12 mouse cellular contexts compared by ENCODE assay signal in the genomic region with DNA sequence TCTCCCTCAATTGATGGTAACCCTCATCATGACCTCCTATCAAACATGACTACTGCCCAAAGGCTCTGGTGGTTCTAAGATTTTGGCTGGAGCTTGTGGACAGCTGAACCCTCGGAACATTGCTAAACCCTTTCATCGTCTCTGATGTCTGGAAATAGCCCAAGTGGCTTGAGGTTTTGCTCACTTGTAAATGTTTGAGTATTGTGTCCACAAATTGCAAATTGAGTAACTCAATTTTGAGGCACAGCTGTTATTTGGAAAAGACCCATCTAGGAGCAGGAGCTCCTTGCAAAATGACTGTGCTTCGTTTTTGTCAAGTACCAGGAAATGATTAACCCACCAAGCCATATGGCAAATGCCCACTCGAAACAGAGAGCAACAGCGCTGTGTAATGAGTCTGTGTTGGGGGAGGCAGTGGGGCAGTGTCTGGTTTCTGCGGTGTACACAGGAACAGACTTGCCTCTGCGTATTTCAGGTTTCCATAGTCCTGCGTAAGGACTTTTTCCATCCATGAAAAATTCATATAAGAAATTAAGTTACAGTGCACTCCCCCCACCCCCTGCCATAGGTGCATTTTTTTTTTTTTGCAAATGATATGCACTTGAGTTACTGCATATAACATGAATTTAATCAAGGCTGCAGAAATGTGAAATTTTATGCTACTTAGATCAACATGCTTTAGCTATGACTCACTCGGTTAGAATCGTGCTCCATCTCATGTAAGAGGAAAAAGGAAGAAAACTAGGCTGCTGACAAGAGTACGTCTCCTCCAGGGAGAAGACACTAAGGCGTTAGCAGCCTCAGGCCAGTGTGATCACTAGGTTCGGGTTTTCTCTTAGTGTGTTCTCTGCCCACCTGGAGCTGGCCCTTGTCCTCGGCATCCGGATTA. TPM values are rescaled to one million over a fixed set of nuclear protein-coding genes. Genes with fewer than 3 reads are reported as not detected.
DNase-seq lines count a peak whose midpoint lies in the region; ATAC-seq and TF ChIP-seq lines count a peak whose summit lies in the region.
"Had no signal": no experiment of that assay in that cellular context is flagged by ENCODE, and none has a peak within 500 bp of the region (broad histone marks: within the 10 kb centered on the region; RNA-seq: fewer than 3 reads in every experiment).

No protein-coding gene starts in this region.

- no peak for TF ChIP-seq EP300 in lung, postnatal 0 days (IDR thresholded peaks at IDR 0.05)

- peak; percentile 63 for ATAC-seq in lung, postnatal 0 days
- ATAC-seq in midbrain, embryonic 11.5 days (ENCODE audit: low FRiP score) = no peak
- ATAC-seq: liver, embryonic 12.5 days had no signal

- H3K36me3 ChIP-seq in C2C12 (ENCODE audit: control insufficient read depth, insufficient read depth) = no peaks in the 10 kb centered on the region
- no peaks in the 10 kb centered on the region for H3K36me3 ChIP-seq in lung, postnatal 0 days (ENCODE audit: insufficient read depth, low read length)
- H3K36me3 ChIP-seq in midbrain, embryonic 11.5 days (ENCODE audit: control insufficient read depth, insufficient read depth, low read length) = no peaks in the 10 kb centered on the region

- DNase-seq in left cerebral cortex, adult 18-20 months (ENCODE audit: low spot score in 2 of 2) = peak; percentile 56 to 59
- no peak for DNase-seq in left cerebral cortex, postnatal 10 days (ENCODE audit: extremely low spot score in 1 of 2, low spot score in 2 of 2)
- DNase-seq in adipocyte (ENCODE audit: low spot score) = peak; percentile 24
- DNase-seq in lung, postnatal 0 days (ENCODE audit: low spot score) = peak; percentile 65
- no peak for DNase-seq in embryo, embryonic 10.5 days (ENCODE audit: low spot score)
- DNase-seq in midbrain, embryonic 11.5 days (ENCODE audit: low spot score, missing footprints) = no peak
- DNase-seq: adrenal gland, adult 2 months; cerebellum, adult 11 months; kidney, postnatal 36 days had no signal

- no peak overlapping the region for H3K4me2 ChIP-seq in lung, postnatal 0 days (replicated peaks; ENCODE audit: low read depth, low read length)
- no peak overlapping the region for H3K4me2 ChIP-seq in midbrain, embryonic 11.5 days
- H3K4me2 ChIP-seq: liver, embryonic 12.5 days had no signal

- no peak overlapping the region for H3K4me3 ChIP-seq in C2C12 (ENCODE audit: insufficient read depth, poor library complexity, severe bottlenecking)
- no peak overlapping the region for H3K4me3 ChIP-seq in lung, postnatal 0 days (ENCODE audit: low read depth, low read length)
- H3K4me3 ChIP-seq in midbrain, embryonic 11.5 days (ENCODE audit: low read depth, low read length) = no peak overlapping the region
- H3K4me3 ChIP-seq: liver, embryonic 12.5 days had no signal

- intact Hi-C loops in left cerebral cortex, postnatal 10 days (cut with DNase I) = no loop called here

- no peak for TF ChIP-seq CTCF in C2C12 (IDR thresholded peaks at IDR 0.05; ENCODE audit: control insufficient read depth, insufficient read depth, insufficient read length)
- TF ChIP-seq CTCF in lung, postnatal 0 days (IDR thresholded peaks at IDR 0.05) = no peak

- WGBS in lung, postnatal 0 days = 48% methylated on average over 15 of the region's 15 CpGs
- 86% methylated on average over 15 of the region's 15 CpGs for WGBS in midbrain, embryonic 11.5 days

- no peaks in the 10 kb centered on the region for H3K27me3 ChIP-seq in C2C12 (ENCODE audit: control insufficient read depth, insufficient read depth, insufficient read length)
- no peaks in the 10 kb centered on the region for H3K27me3 ChIP-seq in lung, postnatal 0 days (replicated peaks; ENCODE audit: insufficient read depth, low read length)
- H3K27me3 ChIP-seq in midbrain, embryonic 11.5 days (ENCODE audit: control insufficient read depth, insufficient read depth, low read length) = no peaks in the 10 kb centered on the region
- H3K27me3 ChIP-seq: liver, embryonic 12.5 days had no signal

- no peak overlapping the region for H3K27ac ChIP-seq in lung, postnatal 0 days (ENCODE audit: low read length)
- no peak overlapping the region for H3K27ac ChIP-seq in midbrain, embryonic 11.5 days (ENCODE audit: low read depth, low read length)
- H3K27ac ChIP-seq: liver, embryonic 12.5 days had no signal

- H3K79me3 ChIP-seq in C2C12 (ENCODE audit: low read depth) = no peaks in the 10 kb centered on the region

- H3K4me1 ChIP-seq in lung, postnatal 0 days (ENCODE audit: insufficient read depth, low read depth, low read length) = no peaks in the 10 kb centered on the region
- H3K4me1 ChIP-seq in midbrain, embryonic 11.5 days (ENCODE audit: control insufficient read depth, insufficient read depth, low read length) = no peaks in the 10 kb centered on the region

- H3ac ChIP-seq in C2C12 (ENCODE audit: control insufficient read depth, insufficient read length, low read depth) = peak overlapping the region; percentile 22

- no peaks in the 10 kb centered on the region for H3K79me2 ChIP-seq in C2C12 (ENCODE audit: control insufficient read depth, insufficient read depth)

- no peak overlapping the region for H3K9ac ChIP-seq in lung, postnatal 0 days (replicated peaks; ENCODE audit: low read depth)
- H3K9ac ChIP-seq in midbrain, embryonic 11.5 days (ENCODE audit: low read length) = no peak overlapping the region
- H3K9ac ChIP-seq: liver, embryonic 12.5 days had no signal

- H3K9me3 ChIP-seq in lung, postnatal 0 days (ENCODE audit: low read length) = no peaks in the 10 kb centered on the region
- H3K9me3 ChIP-seq in midbrain, embryonic 11.5 days (ENCODE audit: control insufficient read depth, low read length) = no peaks in the 10 kb centered on the region
- H3K9me3 ChIP-seq: G1E; liver, embryonic 12.5 days had no signal

TF ChIP-seq in C2C12, 6 proteins besides CTCF, POLR2A, EP300 and RAD21:
- TF ChIP-seq USF1 (IDR thresholded peaks at IDR 0.05; ENCODE audit: low read depth) (no peak), MAX (IDR thresholded peaks at IDR 0.05) (peak; percentile 18), CEBPB (IDR thresholded peaks at IDR 0.05; ENCODE audit: low read depth) (peak; percentile 86), FOSL1 (IDR thresholded peaks at IDR 0.05; ENCODE audit: insufficient read depth, low read length, poor library complexity, severe bottlenecking) (no peak), MYOD1 (IDR thresholded peaks at IDR 0.05; ENCODE audit: control insufficient read depth, insufficient read length, low read depth) (peak; percentile 44), MYOG (IDR thresholded peaks at IDR 0.05; ENCODE audit: control insufficient read depth, extremely low read depth, insufficient read length) (no peak)

RNA-seq across cellular contexts. Expression of gene Nmnat3, which starts 50.9 kb away (rescaled TPM):
- 1 to 10 TPM; 1.7 to 2.3 TPM for total RNA-seq in left cerebral cortex, adult 18-20 months (2021)
- total RNA-seq in left cerebral cortex, postnatal 10 days (2021) = 1 to 10 TPM in 1 of 2 experiments, under 1 TPM in 1; 0.65 to 1.4 TPM
- 0.34 TPM for polyA plus RNA-seq in C2C12 (2012; fragmentation: generic; extraction: Trizol)
- 4.5 and 6.4 TPM in 2 replicates for polyA plus RNA-seq in lung, postnatal 0 days (2015; fragmentation: Nextera tagmentation; extraction: Ambion mirVana)
- polyA plus RNA-seq in midbrain, embryonic 11.5 days (2014; fragmentation: Nextera tagmentation; extraction: Ambion mirVana) = 2.3 and 3.2 TPM in 2 replicates

Comparison
In these comparisons a context has a peak if more than half of its experiments do, and no peak if none do; other contexts are left out.
1. DNase-seq: peak in left cerebral cortex, adult 18-20 months (2 of 2), adipocyte (single experiment) and lung, postnatal 0 days (single experiment); none in left cerebral cortex, postnatal 10 days (0 of 2), embryo, embryonic 10.5 days (single experiment) and midbrain, embryonic 11.5 days (single experiment).